Mouse (Mus musculus) testis, adult 2 months (tissue): ENCODE results near the gene 1700020A23Rik.

Source experiments
- CTCF ChIP-seq: fragments of 200-500 bp; IDR thresholded peaks from 2 replicates; pipeline ENCODE4 v1.5.1; 2012; ENCODE audit warnings: low read depth, mild to moderate bottlenecking, inconsistent platforms, low read length, moderate library complexity; ENCODE audit not compliant: control insufficient read depth, insufficient read depth, insufficient replicate concordance
- POLR2A ChIP-seq: fragments of 200-500 bp; IDR thresholded peaks from 2 replicates; pipeline ENCODE4 v1.6.1; 2012; ENCODE audit warnings: low read depth, mild to moderate bottlenecking, inconsistent platforms, low read length, moderate library complexity; ENCODE audit not compliant: control insufficient read depth

DNA sequence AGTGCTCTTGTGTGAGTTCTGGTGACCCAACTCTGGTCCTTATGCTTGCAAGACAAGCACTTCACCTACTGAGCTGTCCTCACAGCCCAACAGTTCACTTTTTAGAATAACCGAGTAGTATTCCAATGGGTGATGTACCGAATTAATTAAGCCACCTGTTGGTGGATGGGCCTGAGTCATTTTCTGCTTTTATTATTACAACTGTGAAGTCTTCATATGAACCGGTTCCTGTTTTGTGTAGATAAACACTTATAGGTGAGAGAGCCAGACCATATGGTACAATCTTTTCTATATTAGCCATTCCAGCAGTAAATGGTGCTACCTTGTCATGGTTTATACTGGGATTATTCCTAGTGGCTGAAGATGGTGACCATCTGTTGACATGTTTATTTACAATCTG, 7.7 kb downstream of the 1700020A23Rik start:
- TF ChIP-seq CTCF (no peak), POLR2A (no peak)
